Mouse (Mus musculus): ENCODE measurements around the gene Sarnp.

The Sarnp gene

GRCm38 (mm10) chr10:128917400-128917799 lies 100.3 kb downstream of the Sarnp start:
- DNase-seq, result no peak

- peak; percentile 55 for DNase-seq
Measured at GRCm38 (mm10) chr10:128918246-128918645, 101.1 kb downstream of the Sarnp start.

- peak; percentile 60 for DNase-seq
Measured at GRCm38 (mm10) chr10:128919203-128919631, 102.1 kb downstream of the Sarnp start.

- no peak for DNase-seq
Measured at GRCm38 (mm10) chr10:128919966-128920365, 102.8 kb downstream of the Sarnp start.

- peak; percentile 65 for DNase-seq
Measured at GRCm38 (mm10) chr10:128920736-128921161, 103.6 kb downstream of the Sarnp start.

- DNase-seq, result no peak
Measured at GRCm38 (mm10) chr10:128921251-128921650, 104.1 kb downstream of the Sarnp start.

- peak; percentile 31 for DNase-seq
Measured at GRCm38 (mm10) chr10:128921883-128922821, 105.0 kb downstream of the Sarnp start.

- no peak for DNase-seq
Measured at GRCm38 (mm10) chr10:128922822-128923012, 105.6 kb downstream of the Sarnp start, which contains the start of gene Rdh5. Gene Rdh5, minus strand, starts transcription at chr10:128922888.

- peak; percentile 98 for DNase-seq
Measured at GRCm38 (mm10) chr10:128923013-128923691, 106.0 kb downstream of the Sarnp start.

- DNase-seq, result no peak
Measured at GRCm38 (mm10) chr10:128923935-128924334, 106.8 kb downstream of the Sarnp start, which contains the start of gene Bloc1s1. Gene Bloc1s1, minus strand, starts transcription at chr10:128924035.

All from lung, postnatal 10 days (tissue).